Mouse (Mus musculus) cortical plate, adult 2 months (tissue): ENCODE measurements around the gene 4930402H24Rik.

Experiments used
- CTCF ChIP-seq: fragments of 200-500 bp; IDR thresholded peaks from 2 replicates; pipeline ENCODE4 v1.5.1; 2011; ENCODE audit warnings: mild to moderate bottlenecking, control low read depth, low read length; ENCODE audit not compliant: insufficient read depth; ENCODE audit errors: extremely low read depth
- POLR2A ChIP-seq: fragments of 200-500 bp; IDR thresholded peaks from 2 replicates; pipeline ENCODE4 v1.6.1; 2011; ENCODE audit warnings: mild to moderate bottlenecking, low read length, control low read depth; ENCODE audit not compliant: insufficient read depth; ENCODE audit errors: extremely low read depth

GRCm38 (mm10) chr2:130656536-130656935 lies 249.7 kb downstream of the 4930402H24Rik start:
- TF ChIP-seq POLR2A: no peak
- no peak for TF ChIP-seq CTCF
